Mouse (Mus musculus): ENCODE data around the gene H6pd. TPM values are rescaled to one million over a fixed set of nuclear protein-coding genes. Genes with fewer than 3 reads are reported as not detected.

Gene H6pd
- polyA plus RNA-seq, 1 experiment from 2014 or later, result 14.9 TPM

GRCm38 (mm10) chr4:149977801-149978544, 30.9 kb downstream of the H6pd start:
- H3K4me1 ChIP-seq (ENCODE audit: control insufficient read depth, insufficient read depth, low read length), result peaks cover 27% of the 10 kb centered on the region
- H3K9ac ChIP-seq (ENCODE audit: low read length), result peak overlapping the region; percentile 16; the same call in 1 of the 2 replicates
- no peak overlapping the region; the same call in 1 of the 2 replicates for H3K4me2 ChIP-seq (ENCODE audit: low read depth, low read length)
- H3K9me3 ChIP-seq (replicated peaks; ENCODE audit: control insufficient read depth, low read length), result no peaks in the 10 kb centered on the region
- H3K4me3 ChIP-seq (replicated peaks; ENCODE audit: low read length), result no peak overlapping the region
- WGBS, result 39% methylated on average over 17 of the region's 17 CpGs
- H3K27me3 ChIP-seq (ENCODE audit: control insufficient read depth, insufficient read depth, low read length), result no peaks in the 10 kb centered on the region
- no peaks in the 10 kb centered on the region; the same call in 1 of the 2 replicates for H3K36me3 ChIP-seq (ENCODE audit: control insufficient read depth, insufficient read depth, low read length)
- peak overlapping the region; percentile 48; the same call in 1 of the 2 replicates for H3K27ac ChIP-seq (ENCODE audit: low read length)
- peak; percentile 63 for ATAC-seq (ENCODE audit: insufficient read depth, low FRiP score)

- Histone ChIP-seq H3K4me2 (ENCODE audit: low read depth, low read length) (no peak overlapping the region), H3K9me3 (replicated peaks; ENCODE audit: control insufficient read depth, low read length) (no peaks in the 10 kb centered on the region), H3K9ac (ENCODE audit: low read length) (no peak overlapping the region), H3K27me3 (ENCODE audit: control insufficient read depth, insufficient read depth, low read length) (no peaks in the 10 kb centered on the region), H3K27ac (ENCODE audit: low read length) (no peak overlapping the region), H3K4me1 (ENCODE audit: control insufficient read depth, insufficient read depth, low read length) (peaks cover 27% of the 10 kb centered on the region), H3K36me3 (ENCODE audit: control insufficient read depth, insufficient read depth, low read length) (no peaks in the 10 kb centered on the region; the same call in 1 of the 2 replicates), H3K4me3 (replicated peaks; ENCODE audit: low read length) (no peak overlapping the region)
- WGBS, result 68% methylated on average over 6 of the region's 6 CpGs
- no peak for ATAC-seq (ENCODE audit: insufficient read depth, low FRiP score)
These were observed 31.6 kb downstream of the H6pd start for GRCm38 (mm10) chr4:149977181-149977580.

- Histone ChIP-seq H3K4me1 (ENCODE audit: control insufficient read depth, insufficient read depth, low read length) (peaks cover 27% of the 10 kb centered on the region), H3K27me3 (ENCODE audit: control insufficient read depth, insufficient read depth, low read length) (no peaks in the 10 kb centered on the region), H3K4me2 (ENCODE audit: low read depth, low read length) (no peak overlapping the region), H3K36me3 (ENCODE audit: control insufficient read depth, insufficient read depth, low read length) (no peaks in the 10 kb centered on the region), H3K27ac (ENCODE audit: low read length) (no peak overlapping the region), H3K9me3 (replicated peaks; ENCODE audit: control insufficient read depth, low read length) (no peaks in the 10 kb centered on the region), H3K4me3 (replicated peaks; ENCODE audit: low read length) (no peak overlapping the region), H3K9ac (ENCODE audit: low read length) (no peak overlapping the region)
- no peak for ATAC-seq (ENCODE audit: insufficient read depth, low FRiP score)
- WGBS, result 63% methylated on average over 5 of the region's 5 CpGs
These were observed 33.0 kb downstream of the H6pd start for GRCm38 (mm10) chr4:149975730-149976254.

- Histone ChIP-seq H3K9ac (ENCODE audit: low read length) (no peak overlapping the region), H3K4me2 (ENCODE audit: low read depth, low read length) (no peak overlapping the region), H3K4me1 (ENCODE audit: control insufficient read depth, insufficient read depth, low read length) (peaks cover 27% of the 10 kb centered on the region), H3K27ac (ENCODE audit: low read length) (no peak overlapping the region), H3K4me3 (replicated peaks; ENCODE audit: low read length) (no peak overlapping the region), H3K27me3 (ENCODE audit: control insufficient read depth, insufficient read depth, low read length) (no peaks in the 10 kb centered on the region; the same call in 1 of the 2 replicates), H3K36me3 (ENCODE audit: control insufficient read depth, insufficient read depth, low read length) (no peaks in the 10 kb centered on the region), H3K9me3 (replicated peaks; ENCODE audit: control insufficient read depth, low read length) (no peaks in the 10 kb centered on the region)
- 68% methylated on average over 8 of the region's 8 CpGs for WGBS
- ATAC-seq (ENCODE audit: insufficient read depth, low FRiP score), result no peak
These were observed 33.5 kb downstream of the H6pd start for GRCm38 (mm10) chr4:149975291-149975690.

- Histone ChIP-seq H3K36me3 (ENCODE audit: control insufficient read depth, insufficient read depth, low read length) (no peaks in the 10 kb centered on the region), H3K9me3 (replicated peaks; ENCODE audit: control insufficient read depth, low read length) (no peaks in the 10 kb centered on the region), H3K4me1 (ENCODE audit: control insufficient read depth, insufficient read depth, low read length) (0 out of 2 replicates have a peak, but pooled peaks cover 1% of the 10 kb centered on the region), H3K9ac (ENCODE audit: low read length) (no peak overlapping the region), H3K27me3 (ENCODE audit: control insufficient read depth, insufficient read depth, low read length) (no peaks in the 10 kb centered on the region; the same call in 1 of the 2 replicates), H3K4me3 (replicated peaks; ENCODE audit: low read length) (no peak overlapping the region), H3K27ac (ENCODE audit: low read length) (no peak overlapping the region), H3K4me2 (ENCODE audit: low read depth, low read length) (no peak overlapping the region)
- WGBS, result 40% methylated on average over 9 of the region's 9 CpGs
- ATAC-seq (ENCODE audit: insufficient read depth, low FRiP score), result no peak
These were observed 37.4 kb downstream of the H6pd start for GRCm38 (mm10) chr4:149971393-149971792.

GRCm38 (mm10) chr4:149968526-149968925, 40.3 kb downstream of the H6pd start:
- Histone ChIP-seq H3K27me3 (ENCODE audit: control insufficient read depth, insufficient read depth, low read length) (no peaks in the 10 kb centered on the region; the same call in 1 of the 2 replicates), H3K27ac (ENCODE audit: low read length) (no peak overlapping the region), H3K36me3 (ENCODE audit: control insufficient read depth, insufficient read depth, low read length) (no peaks in the 10 kb centered on the region), H3K4me2 (ENCODE audit: low read depth, low read length) (no peak overlapping the region), H3K9me3 (replicated peaks; ENCODE audit: control insufficient read depth, low read length) (no peaks in the 10 kb centered on the region), H3K4me3 (replicated peaks; ENCODE audit: low read length) (no peak overlapping the region), H3K4me1 (ENCODE audit: control insufficient read depth, insufficient read depth, low read length) (0 out of 2 replicates have a peak, but pooled peaks cover 6% of the 10 kb centered on the region), H3K9ac (ENCODE audit: low read length) (no peak overlapping the region)
- no peak for ATAC-seq (ENCODE audit: insufficient read depth, low FRiP score)
- WGBS, result 42% methylated on average over 6 of the region's 6 CpGs

GRCm38 (mm10) chr4:149966963-149967362, 41.9 kb downstream of the H6pd start:
- no peaks in the 10 kb centered on the region for H3K36me3 ChIP-seq (ENCODE audit: control insufficient read depth, insufficient read depth, low read length)
- H3K4me3 ChIP-seq (replicated peaks; ENCODE audit: low read length), result no peak overlapping the region
- H3K27me3 ChIP-seq (ENCODE audit: control insufficient read depth, insufficient read depth, low read length), result no peaks in the 10 kb centered on the region; the same call in 1 of the 2 replicates
- no peak overlapping the region for H3K4me2 ChIP-seq (ENCODE audit: low read depth, low read length)
- no peak overlapping the region for H3K9ac ChIP-seq (ENCODE audit: low read length)
- no peak for ATAC-seq (ENCODE audit: insufficient read depth, low FRiP score)
- WGBS, result 88% methylated on average over 9 of the region's 9 CpGs
- H3K27ac ChIP-seq (ENCODE audit: low read length), result no peak overlapping the region
- H3K9me3 ChIP-seq (replicated peaks; ENCODE audit: control insufficient read depth, low read length), result no peaks in the 10 kb centered on the region
- H3K4me1 ChIP-seq (ENCODE audit: control insufficient read depth, insufficient read depth, low read length), result 0 out of 2 replicates have a peak, but pooled peaks cover 6% of the 10 kb centered on the region

- no peak overlapping the region for H3K27ac ChIP-seq (ENCODE audit: low read length)
- no peak overlapping the region for H3K4me2 ChIP-seq (ENCODE audit: low read depth, low read length)
- H3K9ac ChIP-seq (ENCODE audit: low read length), result 0 out of 2 replicates have a peak overlapping the region, but pooled peaks have one; percentile 2
- H3K27me3 ChIP-seq (ENCODE audit: control insufficient read depth, insufficient read depth, low read length), result no peaks in the 10 kb centered on the region; the same call in 1 of the 2 replicates
- H3K9me3 ChIP-seq (replicated peaks; ENCODE audit: control insufficient read depth, low read length), result no peaks in the 10 kb centered on the region
- no peak overlapping the region for H3K4me3 ChIP-seq (replicated peaks; ENCODE audit: low read length)
- WGBS, result 48% methylated on average over 5 of the region's 5 CpGs
- no peaks in the 10 kb centered on the region for H3K36me3 ChIP-seq (ENCODE audit: control insufficient read depth, insufficient read depth, low read length)
- 0 out of 2 replicates have a peak, but pooled peaks cover 6% of the 10 kb centered on the region for H3K4me1 ChIP-seq (ENCODE audit: control insufficient read depth, insufficient read depth, low read length)
- ATAC-seq (ENCODE audit: insufficient read depth, low FRiP score), result no peak
These were observed 42.6 kb downstream of the H6pd start for GRCm38 (mm10) chr4:149966252-149966651.

GRCm38 (mm10) chr4:149965672-149966071, 43.2 kb downstream of the H6pd start:
- H3K9me3 ChIP-seq (replicated peaks; ENCODE audit: control insufficient read depth, low read length), result no peaks in the 10 kb centered on the region
- no peak overlapping the region for H3K4me3 ChIP-seq (replicated peaks; ENCODE audit: low read length)
- H3K27me3 ChIP-seq (ENCODE audit: control insufficient read depth, insufficient read depth, low read length), result no peaks in the 10 kb centered on the region; the same call in 1 of the 2 replicates
- no peak for ATAC-seq (ENCODE audit: insufficient read depth, low FRiP score)
- H3K9ac ChIP-seq (ENCODE audit: low read length), result no peak overlapping the region
- H3K36me3 ChIP-seq (ENCODE audit: control insufficient read depth, insufficient read depth, low read length), result no peaks in the 10 kb centered on the region
- WGBS, result 72% methylated on average over 6 of the region's 6 CpGs
- no peak overlapping the region for H3K4me2 ChIP-seq (ENCODE audit: low read depth, low read length)
- H3K27ac ChIP-seq (ENCODE audit: low read length), result no peak overlapping the region
- 0 out of 2 replicates have a peak, but pooled peaks cover 6% of the 10 kb centered on the region for H3K4me1 ChIP-seq (ENCODE audit: control insufficient read depth, insufficient read depth, low read length)

Data from stomach, embryonic 16.5 days (tissue).